Mouse (Mus musculus) right cerebral cortex, postnatal 25 days (tissue): ENCODE data around the gene Gm5936.
"Not testable (repeated sequence)": the region's sequence is repeated elsewhere in the genome, so short reads cannot be mapped to it uniquely, and the experiment has no call there.

Experiments used
- DNase-seq: peaks from one replicate; pipeline ENCODE4 v3.0.0; 2022

The Gm5936 gene

DNA sequence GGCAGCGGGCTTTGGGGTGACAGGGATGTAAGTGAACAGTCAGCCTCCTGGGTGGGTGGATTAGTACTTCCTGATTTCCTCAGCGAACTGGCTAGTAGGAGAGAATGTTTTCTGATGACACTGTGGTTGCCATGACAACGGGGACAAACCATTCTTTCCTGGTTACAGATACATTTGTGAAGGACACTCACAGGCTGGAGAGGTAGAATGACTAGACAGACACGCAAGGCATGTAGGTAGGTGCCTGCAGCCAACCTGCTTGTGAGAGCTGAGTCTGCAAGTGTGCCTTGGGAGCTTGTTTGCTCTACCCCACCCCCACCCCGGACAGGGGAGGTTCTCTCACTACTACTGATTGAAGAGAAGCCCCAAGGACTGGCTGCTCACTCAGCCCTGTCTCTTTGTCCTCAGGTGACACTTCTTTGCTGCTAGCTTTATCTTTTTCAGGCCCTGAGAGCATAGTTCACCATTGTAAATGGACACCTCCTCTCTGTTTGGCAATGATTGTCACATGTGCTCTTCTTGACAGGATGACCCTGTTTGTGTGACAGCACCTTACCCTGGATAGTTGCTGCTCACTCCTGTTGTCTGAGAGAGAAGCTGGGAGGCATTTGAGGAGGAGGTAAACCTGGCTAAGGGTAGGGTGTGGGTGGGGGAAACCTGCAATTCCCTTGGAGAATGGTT, at the start of gene Gm5936:
TSS of gene Gm5936 (plus strand) at position 355 of the 681 bp plus-strand sequence.
- DNase-seq, result peak; percentile 36

DNA sequence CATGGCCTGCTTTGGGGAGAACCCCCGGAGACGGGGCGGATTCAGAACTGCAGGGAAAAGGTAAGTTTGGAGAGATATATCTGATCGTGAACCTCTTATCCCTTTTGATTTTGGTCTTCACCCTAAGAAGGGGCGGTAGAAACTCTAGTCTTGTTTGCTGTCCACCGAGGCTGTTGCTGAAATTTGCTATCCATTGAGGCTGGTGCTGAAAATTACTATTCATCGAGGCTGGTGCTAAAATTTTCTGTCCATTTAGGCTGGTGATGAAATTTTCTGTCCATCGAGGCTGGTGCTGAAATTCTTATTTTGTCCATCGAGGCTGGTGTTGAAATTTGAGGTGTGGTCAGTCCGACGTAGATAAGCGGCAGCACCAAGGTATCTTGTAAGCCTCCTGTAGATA, 19.1 kb downstream of the Gm5936 start:
- DNase-seq, result not testable (repeated sequence)

DNA sequence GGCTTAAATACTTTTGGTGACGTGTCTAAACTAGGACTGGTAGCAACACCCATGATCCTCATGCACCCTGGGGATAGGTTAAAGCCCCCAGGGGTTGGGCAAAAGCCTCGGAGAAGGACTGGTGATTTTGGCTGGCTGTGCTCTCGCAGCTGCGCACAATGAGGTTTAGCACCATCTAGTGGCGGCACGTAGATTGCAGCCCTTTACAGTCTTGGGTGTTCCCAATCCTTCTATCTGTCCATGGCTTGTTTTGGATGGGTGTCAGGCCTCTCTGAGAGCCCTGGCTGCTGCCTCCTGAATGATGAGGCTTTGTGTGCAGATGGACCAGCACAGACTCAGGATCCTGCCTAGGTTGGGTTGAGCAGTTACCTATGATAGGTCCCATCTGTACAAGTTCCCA, 43.1 kb downstream of the Gm5936 start:
- peak; percentile 38 for DNase-seq
